Mouse (Mus musculus) layer of hippocampus, adult 11-12 months (tissue): Measurements from ENCODE around the gene 6030408B16Rik.
A peak's percentile ranks its signal among the peaks of the same experiment; 100 is the strongest.

Experiments used
- DNase-seq: peaks from one replicate; pipeline ENCODE4 v3.0.0; 2022; ENCODE audit warnings: low spot score

Gene 6030408B16Rik

DNA sequence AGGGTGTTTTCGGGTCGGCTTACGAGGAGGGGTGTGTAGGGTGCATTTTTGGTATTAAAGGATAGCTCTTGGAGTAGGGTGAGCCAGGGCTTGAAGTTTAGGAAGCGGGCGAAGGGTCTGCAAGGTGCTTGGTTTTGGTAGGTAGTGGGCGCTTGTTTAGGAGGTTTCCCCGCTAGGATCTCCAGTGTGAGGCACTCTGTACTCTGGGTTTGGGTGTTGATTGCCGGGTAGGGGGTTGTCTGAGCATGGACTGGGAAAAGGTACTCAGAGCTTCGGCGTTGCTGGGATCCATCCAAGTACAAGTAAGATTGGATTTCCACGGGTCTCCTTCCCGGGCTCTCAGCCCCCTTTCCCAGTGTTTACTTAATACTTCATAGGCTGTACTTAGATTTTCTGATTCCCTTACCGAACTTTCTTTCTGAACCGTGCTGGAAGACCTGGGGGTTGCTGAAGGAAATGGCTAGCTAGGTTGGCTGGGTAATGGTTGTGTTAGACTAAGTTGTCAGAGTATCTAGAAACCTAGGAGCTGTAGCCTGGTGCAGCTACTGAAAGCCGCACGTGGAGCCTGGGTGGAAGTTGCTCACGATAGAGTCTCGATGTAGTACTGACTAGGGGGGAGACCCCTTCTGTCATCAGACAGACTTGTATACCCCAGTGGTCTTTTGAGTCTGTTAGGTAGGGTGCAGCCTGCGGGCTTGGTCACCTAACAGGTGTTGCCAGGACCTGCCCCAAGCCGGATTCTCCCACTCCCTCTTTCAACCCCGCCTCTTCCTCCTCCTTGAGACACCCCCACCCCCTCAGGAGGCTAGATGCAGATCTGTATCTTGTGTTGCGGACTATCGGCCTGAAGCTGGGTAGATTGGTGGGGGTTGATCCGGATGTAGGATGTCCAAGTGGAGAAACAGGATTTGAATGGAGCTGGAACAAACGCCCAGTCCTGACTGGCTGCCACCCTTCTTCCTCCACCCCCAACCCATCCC, 25.7 kb upstream of the 6030408B16Rik start:
- DNase-seq, result no peak

- DNase-seq, result no peak
Measured at GRCm38 (mm10) chr15:101270101-101270820, 22.8 kb upstream of the 6030408B16Rik start.

DNA sequence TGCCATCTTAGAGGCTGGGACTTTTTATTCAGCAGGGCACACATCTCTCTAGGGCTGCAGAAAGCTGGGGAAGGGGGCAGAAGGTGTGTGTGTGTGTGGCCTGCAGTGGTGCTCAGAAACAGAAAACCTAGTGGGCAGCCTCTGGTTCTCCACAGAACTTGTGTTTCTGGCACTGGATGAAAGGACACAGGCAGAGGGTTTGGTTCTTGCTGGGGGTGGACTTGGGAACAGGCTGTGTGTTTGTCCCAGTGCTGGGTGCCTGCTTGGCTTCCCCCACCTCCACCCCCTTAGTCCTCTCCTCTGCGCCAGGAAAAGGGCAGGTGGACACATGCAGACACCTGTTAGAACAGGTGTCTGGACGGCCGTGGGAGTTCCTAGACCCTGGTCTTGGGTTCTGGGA, 21.9 kb upstream of the 6030408B16Rik start:
- DNase-seq, result no peak

DNA sequence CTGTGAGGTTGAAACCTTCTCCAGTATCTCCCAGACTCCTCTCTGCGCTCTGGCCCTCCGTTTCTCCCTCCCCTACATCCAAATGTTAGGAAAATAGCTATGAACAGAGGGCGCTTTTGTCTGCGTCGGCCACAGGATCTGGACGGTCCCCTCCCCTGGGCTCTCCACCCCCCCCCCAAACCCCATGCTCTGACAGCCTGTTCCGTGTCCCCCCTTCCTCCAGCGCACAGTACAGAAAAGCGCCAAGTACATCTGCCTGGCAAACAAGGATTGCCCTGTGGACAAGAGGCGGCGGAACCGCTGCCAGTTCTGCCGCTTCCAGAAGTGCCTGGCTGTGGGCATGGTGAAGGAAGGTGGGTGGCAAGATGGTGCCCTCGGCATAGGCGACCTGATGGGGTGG, 21.5 kb upstream of the 6030408B16Rik start:
- peak; percentile 60 for DNase-seq

GRCm38 (mm10) chr15:101274380-101274779, 18.6 kb upstream of the 6030408B16Rik start:
- DNase-seq, result no peak

- peak; percentile 76 for DNase-seq
Measured at GRCm38 (mm10) chr15:101277351-101277899, 15.6 kb upstream of the 6030408B16Rik start.

DNA sequence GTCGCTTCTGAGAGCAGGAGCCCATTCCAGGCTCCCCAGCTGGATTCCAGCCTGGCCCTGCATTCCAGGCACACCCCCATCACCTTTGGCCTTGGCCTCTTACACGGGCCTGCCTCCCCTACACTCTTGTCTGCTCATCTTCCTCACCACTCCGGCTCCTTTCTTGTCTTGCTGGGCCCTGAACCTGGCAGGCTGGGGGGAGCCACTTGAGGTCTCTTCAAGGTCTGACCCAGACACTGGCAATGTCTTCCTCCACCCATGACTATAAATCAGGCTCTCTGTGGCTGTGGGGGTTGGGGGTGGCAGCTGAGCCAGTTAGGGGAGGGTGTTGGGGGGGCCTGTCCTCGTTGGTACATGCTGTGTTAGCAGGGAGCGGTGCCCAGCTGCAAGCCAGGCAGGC, 14.4 kb upstream of the 6030408B16Rik start:
- DNase-seq, result no peak

GRCm38 (mm10) chr15:101279430-101279999, 13.5 kb upstream of the 6030408B16Rik start:
- no peak for DNase-seq

- no peak for DNase-seq
Measured at GRCm38 (mm10) chr15:101282471-101282870, 10.5 kb upstream of the 6030408B16Rik start.

DNA sequence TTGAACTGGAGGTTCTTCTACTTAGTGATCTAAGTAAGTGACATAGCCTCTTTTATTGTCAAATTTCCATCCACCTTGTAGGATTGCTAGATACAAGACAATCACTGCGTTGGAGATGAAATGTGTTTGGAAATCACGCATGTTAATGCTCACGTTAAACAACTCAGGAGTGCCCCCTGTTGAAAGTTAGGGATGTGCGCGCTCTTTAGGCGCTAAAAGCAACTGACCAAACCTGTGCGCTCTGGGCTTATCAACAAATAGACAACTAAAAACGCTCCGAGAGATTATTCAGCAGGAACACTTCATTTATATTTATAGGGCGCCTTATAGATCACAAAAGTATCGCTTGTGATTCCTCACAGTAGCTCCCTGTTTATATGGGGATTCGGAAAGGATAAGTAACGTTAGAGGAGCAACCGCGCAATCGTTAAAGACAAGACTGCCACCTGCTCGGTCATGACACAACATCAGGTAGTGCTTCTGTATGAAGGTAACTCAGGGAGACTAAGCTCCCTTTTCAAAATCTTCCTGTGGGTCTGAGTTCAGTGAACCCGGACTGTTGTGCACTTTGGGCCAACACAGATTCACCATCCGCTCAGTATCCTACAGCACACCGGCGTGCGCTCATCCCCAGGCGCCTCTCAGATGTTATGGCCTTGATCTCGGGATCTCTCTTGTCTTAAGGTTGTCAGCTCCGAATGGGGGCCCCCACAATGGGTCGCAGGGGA, 9.7 kb upstream of the 6030408B16Rik start:
- DNase-seq, result peak; percentile 78

DNA sequence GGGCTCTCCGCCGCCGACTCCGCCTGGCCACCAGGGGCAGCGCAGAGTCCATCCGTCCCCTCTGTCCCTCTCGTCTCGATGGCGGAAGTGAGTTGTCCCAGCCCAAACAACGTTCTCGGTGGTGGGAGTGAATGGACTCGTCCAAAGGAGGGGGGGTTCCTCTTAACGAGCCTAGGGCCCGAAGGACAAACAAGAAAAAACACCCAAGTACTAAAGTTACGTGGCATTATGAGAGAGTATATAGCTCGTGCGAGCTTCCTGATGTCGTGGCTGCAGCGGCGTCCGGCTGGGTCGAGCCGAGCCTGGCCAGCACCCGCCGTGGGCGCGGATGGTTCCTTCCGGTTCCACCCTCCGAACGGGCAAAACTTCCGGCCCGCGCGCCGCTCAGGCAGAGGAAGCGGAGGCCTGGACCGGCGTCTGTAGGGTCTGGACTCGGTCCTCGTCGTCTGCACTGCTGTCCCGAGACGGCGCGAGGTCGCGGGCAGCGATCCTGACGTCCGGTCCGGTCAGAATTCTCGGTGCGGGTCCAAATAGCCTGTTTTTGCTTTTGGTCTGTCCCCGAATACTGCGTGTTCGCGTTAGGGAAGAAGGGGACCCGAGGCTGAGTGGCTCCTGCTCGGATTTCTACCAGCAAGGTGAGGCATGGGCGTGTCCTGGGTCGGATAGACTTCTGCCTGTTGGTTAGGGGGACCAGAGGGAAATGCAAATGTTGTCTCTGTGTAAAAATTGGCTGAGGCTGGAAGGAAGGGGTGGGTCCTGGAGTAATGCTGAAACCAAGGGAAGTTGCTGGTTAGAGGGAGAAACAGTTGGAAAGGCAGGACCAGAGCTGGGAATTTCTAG, 8.9 kb upstream of the 6030408B16Rik start, which contains the start of gene Atg101:
TSS of gene Atg101 (plus strand) at position 362 of the 840 bp plus-strand sequence.
- peak; percentile 92 for DNase-seq

- DNase-seq, result no peak
Measured at GRCm38 (mm10) chr15:101286129-101286770, 6.8 kb upstream of the 6030408B16Rik start.

- no peak for DNase-seq
Measured at GRCm38 (mm10) chr15:101287361-101287760, 5.7 kb upstream of the 6030408B16Rik start.

DNA sequence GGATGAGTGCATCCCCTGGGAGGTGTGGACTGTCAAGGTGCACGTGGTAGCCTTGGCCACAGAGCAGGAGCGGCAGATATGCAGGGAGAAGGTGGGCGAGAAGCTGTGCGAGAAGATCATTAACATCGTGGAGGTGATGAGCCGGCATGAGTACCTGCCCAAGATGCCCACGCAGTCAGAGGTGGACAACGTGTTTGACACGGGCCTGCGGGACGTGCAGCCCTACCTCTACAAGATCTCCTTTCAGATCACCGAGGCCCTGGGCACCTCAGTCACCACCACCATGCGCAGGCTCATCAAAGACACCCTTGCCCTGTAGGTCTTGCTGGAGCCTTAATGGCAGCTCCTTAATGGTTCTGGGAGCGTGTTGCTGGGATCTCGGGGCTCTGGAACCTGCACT, 2.7 kb upstream of the 6030408B16Rik start:
- no peak for DNase-seq

GRCm38 (mm10) chr15:101292012-101292411, 1.0 kb upstream of the 6030408B16Rik start:
- no peak for DNase-seq

DNA sequence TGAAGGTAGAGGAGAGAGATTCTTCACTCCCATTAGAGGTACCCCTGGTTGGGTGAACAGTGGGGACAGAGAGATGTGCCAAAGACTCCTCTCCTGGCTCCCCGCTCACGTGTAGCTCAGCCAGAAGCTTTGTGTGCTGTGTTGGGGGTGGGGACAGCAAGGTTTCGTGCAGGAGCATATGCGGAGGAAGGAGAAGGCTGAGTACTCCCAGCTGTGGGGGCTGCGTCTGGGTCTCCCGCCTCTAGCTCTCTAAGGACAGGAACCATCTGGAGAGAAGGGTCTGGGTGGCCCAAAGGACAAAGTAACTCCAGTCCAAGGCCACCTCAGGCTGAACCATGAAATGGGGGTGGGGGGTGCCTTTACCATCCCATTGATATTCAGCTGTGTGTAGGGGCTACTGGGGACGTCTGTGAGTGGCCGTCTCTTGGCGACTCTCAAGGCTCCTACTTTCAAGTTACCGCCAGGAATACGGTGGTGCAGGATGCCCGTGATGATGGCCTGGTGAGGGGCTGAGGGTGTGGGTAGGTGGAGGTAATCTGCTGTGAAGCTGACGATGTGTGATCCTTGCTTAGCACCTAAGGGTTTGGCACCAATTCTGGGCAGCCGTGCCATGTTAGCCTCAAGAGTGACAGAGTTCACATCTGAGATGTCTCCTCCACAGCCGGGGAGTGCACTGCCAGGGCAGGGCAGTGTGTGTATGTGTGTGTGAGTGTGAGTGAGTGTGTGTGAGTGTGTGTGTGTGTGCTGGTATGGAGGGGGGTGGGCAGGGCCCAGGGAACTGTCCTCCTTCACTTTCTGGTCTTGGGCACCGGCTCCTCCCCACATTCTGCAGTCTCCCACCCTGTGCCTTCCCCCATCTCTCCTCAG, 1.2 kb downstream of the 6030408B16Rik start:
- DNase-seq, result no peak

- DNase-seq, result no peak
Measured at GRCm38 (mm10) chr15:101295106-101295505, 2.1 kb downstream of the 6030408B16Rik start.

- no peak for DNase-seq
Measured at GRCm38 (mm10) chr15:101295616-101296015, 2.6 kb downstream of the 6030408B16Rik start.

GRCm38 (mm10) chr15:101296091-101296490, 3.1 kb downstream of the 6030408B16Rik start:
- no peak for DNase-seq
